In genomic region chr14:33549856-33550255, GRCm38 (mm10) we compare ENCODE assay signal across 14 mouse cellular contexts. TPM values are rescaled to one million over a fixed set of nuclear protein-coding genes. Genes with fewer than 3 reads are reported as not detected.
A peak's percentile ranks its signal among the peaks of the same experiment; 100 is the strongest.
DNase-seq lines count a peak whose midpoint lies in the region; ATAC-seq and TF ChIP-seq lines count a peak whose summit lies in the region.
"Had no signal": no experiment of that assay in that cellular context is flagged by ENCODE, and none has a peak within 500 bp of the region (broad histone marks: within the 10 kb centered on the region; RNA-seq: fewer than 3 reads in every experiment).

No protein-coding gene starts in this region.

- H3K9ac ChIP-seq in forebrain, postnatal 0 days: no peak overlapping the region
- no peak overlapping the region for H3K9ac ChIP-seq in heart, embryonic 12.5 days
- H3K9ac ChIP-seq: liver, embryonic 12.5 days had no signal

- WGBS in forebrain, postnatal 0 days: 47% methylated on average over 6 of the region's 6 CpGs
- 70% methylated on average over 6 of the region's 6 CpGs for WGBS in heart, embryonic 12.5 days
- WGBS in kidney, adult 2 months: 58% methylated on average over 6 of the region's 6 CpGs

- no peaks in the 10 kb centered on the region for H3K27me3 ChIP-seq in forebrain, postnatal 0 days (ENCODE audit: insufficient read depth, low read length)
- H3K27me3 ChIP-seq in heart, embryonic 12.5 days (replicated peaks): no peaks in the 10 kb centered on the region
- H3K27me3 ChIP-seq in kidney, adult 2 months (replicated peaks; ENCODE audit: control insufficient read depth, insufficient read depth, low read length): no peaks in the 10 kb centered on the region
- H3K27me3 ChIP-seq: liver, embryonic 12.5 days had no signal

- no peaks in the 10 kb centered on the region for H3K9me3 ChIP-seq in forebrain, postnatal 0 days (ENCODE audit: low read length)
- no peaks in the 10 kb centered on the region for H3K9me3 ChIP-seq in heart, embryonic 12.5 days (replicated peaks)
- H3K9me3 ChIP-seq: liver, embryonic 12.5 days had no signal

- peak; percentile 84 for ATAC-seq in forebrain, postnatal 0 days
- ATAC-seq in heart, embryonic 12.5 days (ENCODE audit: insufficient number of reproducible peaks, low FRiP score): no peak
- ATAC-seq: liver, embryonic 12.5 days had no signal

- peaks cover 4% of the 10 kb centered on the region; the same call in 1 of the 2 replicates for H3K4me1 ChIP-seq in forebrain, postnatal 0 days (ENCODE audit: insufficient read depth)
- H3K4me1 ChIP-seq in heart, embryonic 12.5 days (replicated peaks): no peaks in the 10 kb centered on the region
- no peaks in the 10 kb centered on the region for H3K4me1 ChIP-seq in kidney, adult 2 months (ENCODE audit: control insufficient read depth, insufficient read depth, low read length)
- H3K4me1 ChIP-seq: liver, embryonic 12.5 days had no signal

- H3K36me3 ChIP-seq in forebrain, postnatal 0 days (ENCODE audit: insufficient read depth): no peaks in the 10 kb centered on the region
- H3K36me3 ChIP-seq in heart, embryonic 12.5 days: no peaks in the 10 kb centered on the region
- H3K36me3 ChIP-seq in kidney, adult 2 months (ENCODE audit: control insufficient read depth, insufficient read depth, low read length): no peaks in the 10 kb centered on the region
- H3K36me3 ChIP-seq: liver, embryonic 12.5 days had no signal

- no peak overlapping the region for H3K4me2 ChIP-seq in forebrain, postnatal 0 days (ENCODE audit: low read depth)
- no peak overlapping the region for H3K4me2 ChIP-seq in heart, embryonic 12.5 days
- H3K4me2 ChIP-seq: liver, embryonic 12.5 days had no signal

- no peak for TF ChIP-seq CTCF in left cerebral cortex, adult 2 months (IDR thresholded peaks at IDR 0.05)
- TF ChIP-seq CTCF in forebrain, postnatal 0 days (IDR thresholded peaks at IDR 0.05; ENCODE audit: low read depth): no peak
- no peak for TF ChIP-seq CTCF in kidney, adult 2 months (conservative IDR thresholded peaks at IDR 0.05; ENCODE audit: insufficient read depth, insufficient read length, low read depth, low read length)

- H3K4me3 ChIP-seq in left cerebral cortex, adult 2 months: no peak overlapping the region
- H3K4me3 ChIP-seq in forebrain, postnatal 0 days (ENCODE audit: low read depth, low read length): no peak overlapping the region
- H3K4me3 ChIP-seq in heart, embryonic 12.5 days: no peak overlapping the region
- no peak overlapping the region for H3K4me3 ChIP-seq in kidney, adult 2 months (ENCODE audit: insufficient read depth, low read depth, low read length)
- H3K4me3 ChIP-seq: liver, embryonic 12.5 days had no signal

- intact Hi-C loops in left cerebral cortex, adult 2 months (cut with DNase I): no loop called here

- peak overlapping the region; percentile 67 for H3K27ac ChIP-seq in left cerebral cortex, adult 2 months
- peak overlapping the region; percentile 50; the same call in 1 of the 2 replicates for H3K27ac ChIP-seq in forebrain, postnatal 0 days (ENCODE audit: low read depth, low read length)
- H3K27ac ChIP-seq in heart, embryonic 12.5 days (ENCODE audit: poor library complexity, severe bottlenecking): no peak overlapping the region
- H3K27ac ChIP-seq in kidney, adult 2 months (ENCODE audit: insufficient read depth, low read depth, low read length): no peak overlapping the region
- H3K27ac ChIP-seq: liver, embryonic 12.5 days had no signal

- peak in 1 of 2 experiments; percentile 23 for DNase-seq in left cerebral cortex, adult 2 months (ENCODE audit: extremely low spot score in 1 of 2, low spot score in 2 of 2)
- DNase-seq in left cerebral cortex, adult 11 months (ENCODE audit: low spot score): no peak
- DNase-seq in cerebellum, adult 8-10 months: peak; percentile 60
- peak; percentile 70 for DNase-seq in forebrain, postnatal 0 days
- DNase-seq in layer of hippocampus, postnatal 36 days: peak; percentile 55 to 60
- no peak for DNase-seq in kidney, adult 2 months
- DNase-seq in heart, adult 8-10 months (ENCODE audit: low spot score): no peak
- DNase-seq: kidney, postnatal 4 days; lung, postnatal 4 days; thymus, adult 2 months had no signal

- TF ChIP-seq POLR2A in kidney, adult 2 months (IDR thresholded peaks at IDR 0.05; ENCODE audit: low read depth, low read length): no peak

RNA-seq across cellular contexts. Expression of gene Ptpn20, which starts 39.2 kb away (rescaled TPM):
- total RNA-seq in left cerebral cortex, adult 2 months (2021): under 1 TPM; 0.49 to 0.63 TPM
- 0.33 and 0.92 TPM in 2 replicates for total RNA-seq in forebrain, postnatal 0 days (2014; rRNA removed)
- 0.14 and 0.30 TPM in 2 replicates for polyA plus RNA-seq in forebrain, postnatal 0 days (2015; fragmentation: Nextera tagmentation; extraction: Ambion mirVana)
- total RNA-seq in layer of hippocampus, postnatal 36 days (2021): under 1 TPM; 0.76 to 0.82 TPM
- not detected in 2 replicates for polyA plus RNA-seq in heart, embryonic 12.5 days (2016; fragmentation: Nextera tagmentation; extraction: Ambion mirVana)
- not detected in 2 replicates for polyA plus RNA-seq in kidney, adult 2 months (2012; rRNA removed)
- total RNA-seq in heart, adult 8-10 months (2022): not detected
- total RNA-seq: granulocyte monocyte progenitor cell, adult 5-6 weeks; neutrophil, adult 5-6 weeks had no signal
- polyA plus RNA-seq: thymus, adult 2 months had no signal

Comparison
In these comparisons a context has a peak if more than half of its experiments do, and no peak if none do; other contexts are left out.
1. DNase-seq: peak in cerebellum, adult 8-10 months (single experiment), forebrain, postnatal 0 days (single experiment) and layer of hippocampus, postnatal 36 days (2 of 2); none in left cerebral cortex, adult 11 months (single experiment), kidney, adult 2 months (single experiment) and heart, adult 8-10 months (single experiment).
2. H3K27ac ChIP-seq: peak in left cerebral cortex, adult 2 months (single experiment) and forebrain, postnatal 0 days (single experiment); none in heart, embryonic 12.5 days (single experiment) and kidney, adult 2 months (single experiment).